Mouse (Mus musculus) heart, embryonic 13.5 days (tissue): ENCODE measurements around the gene Cib1. TPM values are rescaled to one million over a fixed set of nuclear protein-coding genes. Genes with fewer than 3 reads are reported as not detected.

Experiments
- ATAC-seq: fragments of 200-750 bp; cut with Nextera tagmentation; 2 replicates; pipeline ENCODE4 v1.8.0; 2017; ENCODE audit warnings: moderate TSS enrichment; ENCODE audit not compliant: insufficient number of reproducible peaks, low FRiP score, low TSS enrichment; ENCODE audit errors: extremely low read depth
- H3K27ac ChIP-seq: fragments of 300-500 bp; sonication (generic); replicated peaks from 2 replicates; pipeline ENCODE4 v1.5.1; 2015; ENCODE audit warnings: moderate library complexity, mild to moderate bottlenecking, inconsistent platforms
- H3K27me3 ChIP-seq: fragments of 300-500 bp; sonication (generic); replicated peaks from 2 replicates; pipeline ENCODE4 v1.6.1; 2015; ENCODE audit warnings: mild to moderate bottlenecking, inconsistent platforms
- H3K36me3 ChIP-seq: fragments of 300-500 bp; sonication (generic); 2 replicates; pipeline ENCODE4 v1.6.1; 2015; ENCODE audit warnings: mild to moderate bottlenecking, inconsistent platforms
- H3K4me1 ChIP-seq: fragments of 300-500 bp; sonication (generic); 2 replicates; pipeline ENCODE4 v1.6.1; 2015; ENCODE audit warnings: inconsistent platforms
- H3K4me2 ChIP-seq: fragments of 300-500 bp; sonication (generic); 2 replicates; pipeline ENCODE4 v1.6.1; 2015; ENCODE audit warnings: inconsistent platforms, mild to moderate bottlenecking, moderate library complexity
- H3K4me3 ChIP-seq: fragments of 300-500 bp; sonication (generic); 2 replicates; pipeline ENCODE4 v1.5.1; 2015; ENCODE audit warnings: moderate library complexity, mild to moderate bottlenecking, inconsistent platforms
- H3K9ac ChIP-seq: fragments of 300-500 bp; sonication (generic); 2 replicates; pipeline ENCODE4 v1.6.1; 2015; ENCODE audit warnings: inconsistent platforms, mild to moderate bottlenecking, moderate library complexity
- H3K9me3 ChIP-seq: fragments of 300-500 bp; sonication (generic); 2 replicates; pipeline ENCODE4 v1.6.1; 2016; ENCODE audit warnings: inconsistent platforms
- WGBS: fragments of 180-500 bp; shearing (Covaris S2); methylation state at CpG from one replicate; pipeline ENCODE4 v1.1.7; 2015; ENCODE audit warnings: mixed read lengths; 5-methylcytosine and 5-hydroxymethylcytosine counted together
- polyA plus RNA-seq: library from polyadenylated mRNA; unstranded; fragments of >200 nt; fragmentation: Nextera tagmentation; extraction: Ambion mirVana; gene quantifications from 2 replicates; pipeline ENCODE4 v1.2.1, GENCODE M21; 2015

The Cib1 gene
- polyA plus RNA-seq, result 54.2 and 57.9 TPM in 2 replicates

DNA sequence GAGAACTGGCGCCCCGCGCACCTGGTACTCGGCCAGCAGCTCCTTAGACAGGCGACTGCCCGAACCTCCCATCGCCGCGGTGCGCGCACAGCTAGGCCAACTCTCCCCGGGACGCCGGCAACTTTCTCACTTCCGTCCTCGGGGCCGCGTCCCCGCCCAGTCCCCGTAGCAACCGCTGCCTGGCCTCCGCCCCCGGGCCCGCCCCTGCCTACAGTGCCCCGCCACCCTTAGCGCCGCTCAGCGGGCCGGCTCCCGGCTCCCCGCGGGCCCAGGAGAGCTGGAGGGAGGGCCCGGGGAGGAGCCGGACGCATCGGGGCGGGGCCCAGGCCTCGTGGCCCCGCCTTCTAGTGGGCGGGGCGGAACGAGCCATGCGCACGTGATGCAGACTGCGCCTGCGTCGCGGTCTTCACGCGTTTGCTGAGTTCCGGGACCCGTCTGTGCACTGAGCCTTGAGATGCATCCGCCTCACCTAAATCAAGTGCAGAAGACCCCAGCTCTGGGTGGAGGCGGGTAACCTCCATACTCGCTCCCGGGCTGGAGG is at the start of gene Cib1, which contains the start of gene Gdpgp1:
TSS of gene Cib1 (minus strand) at position 325 of the 541 bp plus-strand sequence.
TSS of gene Gdpgp1 (plus strand) at position 377 of the 541 bp plus-strand sequence.
- peaks cover 21% of the 10 kb centered on the region for H3K4me1 ChIP-seq
- ATAC-seq, result peak; percentile 99
- peak within 1 kb of the TSS; percentile 78 for H3K4me3 ChIP-seq
- H3K9ac ChIP-seq, result peak within 1 kb of the TSS; percentile 83
- no peaks in the 10 kb centered on the region for H3K27me3 ChIP-seq
- peak within 1 kb of the TSS; percentile 93 for H3K4me2 ChIP-seq
- H3K36me3 ChIP-seq, result peaks cover 12% of the 10 kb centered on the region
- under 1% methylated on average over 55 of the region's 56 CpGs for WGBS
- H3K9me3 ChIP-seq, result no peaks in the 10 kb centered on the region
- peak within 1 kb of the TSS; percentile 62 for H3K27ac ChIP-seq

DNA sequence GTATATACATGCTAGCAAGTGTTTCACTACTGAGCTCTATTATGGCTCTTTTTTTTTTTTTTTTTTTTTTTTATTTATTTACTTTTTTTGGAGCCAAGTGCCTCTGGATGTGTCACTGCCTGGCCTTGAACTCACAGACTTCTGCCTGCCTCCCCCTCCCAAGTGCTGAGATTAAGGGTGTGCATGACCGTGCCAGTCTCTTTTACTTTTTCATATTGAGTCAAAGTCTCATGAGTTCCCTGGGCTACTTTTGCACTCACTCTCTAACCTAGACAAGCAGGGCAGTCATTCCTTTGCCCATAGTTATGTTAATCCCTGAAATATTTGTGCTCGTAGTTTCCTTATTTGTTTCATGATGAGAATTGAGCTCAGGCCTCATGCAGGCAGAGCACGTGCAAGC is 49.0 kb upstream of the Cib1 start:
- Histone ChIP-seq H3K4me1 (peaks cover 3% of the 10 kb centered on the region; the same call in 1 of the 2 replicates), H3K4me3 (no peak overlapping the region), H3K9ac (no peak overlapping the region), H3K27ac (no peak overlapping the region), H3K36me3 (peaks cover 91% of the 10 kb centered on the region), H3K27me3 (no peaks in the 10 kb centered on the region), H3K9me3 (no peaks in the 10 kb centered on the region), H3K4me2 (no peak overlapping the region)
- ATAC-seq, result no peak
- WGBS, result 85% methylated on average over 3 of the region's 3 CpGs

DNA sequence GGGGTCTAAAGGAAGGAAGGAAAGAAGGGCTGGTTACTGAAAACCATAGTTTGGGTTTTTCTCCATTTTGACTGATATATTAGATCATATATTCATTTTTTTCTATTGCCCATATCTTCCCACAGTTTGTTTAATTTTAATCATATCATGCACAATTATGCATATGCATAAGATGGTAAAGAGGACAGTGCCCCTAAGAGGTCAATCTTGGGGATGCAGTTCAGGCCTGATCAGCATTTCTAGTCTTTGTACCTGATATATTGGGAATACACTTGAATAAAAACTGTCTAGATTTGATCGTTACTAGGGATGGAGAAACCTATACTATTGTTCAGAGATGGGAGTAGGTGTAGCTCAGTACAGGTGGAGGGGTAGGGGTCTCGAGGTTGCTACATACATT is 48.4 kb upstream of the Cib1 start:
- Histone ChIP-seq H3K9ac (no peak overlapping the region), H3K27me3 (no peaks in the 10 kb centered on the region), H3K4me1 (peaks cover 3% of the 10 kb centered on the region; the same call in 1 of the 2 replicates), H3K9me3 (no peaks in the 10 kb centered on the region), H3K4me2 (no peak overlapping the region), H3K27ac (no peak overlapping the region), H3K36me3 (peaks cover 91% of the 10 kb centered on the region), H3K4me3 (no peak overlapping the region)
- WGBS, result 88% methylated on average over 2 of the region's 2 CpGs
- ATAC-seq, result no peak

DNA sequence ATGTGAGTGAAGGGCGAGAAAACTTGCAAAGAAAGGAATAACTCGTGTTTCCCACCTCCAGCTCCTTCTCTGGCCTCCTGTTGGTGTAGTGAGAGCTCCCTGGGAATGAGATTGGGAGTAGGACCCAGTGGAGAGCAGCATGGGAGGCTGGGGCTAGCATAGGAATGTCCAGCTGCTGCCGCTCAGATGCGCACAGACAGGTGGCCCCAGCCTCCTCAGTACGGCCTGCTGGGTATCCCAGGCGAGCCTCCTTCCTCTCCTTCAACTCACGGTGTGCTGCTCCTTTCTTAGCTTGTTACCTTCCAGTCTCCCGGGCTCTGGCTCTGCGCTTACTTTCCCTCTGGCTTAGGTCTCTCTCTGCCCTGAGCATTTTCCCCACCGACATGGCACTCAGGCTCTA is 47.4 kb upstream of the Cib1 start:
- WGBS, result 80% methylated on average over 10 of the region's 10 CpGs
- no peak for ATAC-seq
- peaks cover 90% of the 10 kb centered on the region for H3K36me3 ChIP-seq
- no peaks in the 10 kb centered on the region for H3K27me3 ChIP-seq
- peaks cover 3% of the 10 kb centered on the region; the same call in 1 of the 2 replicates for H3K4me1 ChIP-seq
- no peak overlapping the region for H3K9ac ChIP-seq
- no peak overlapping the region for H3K4me3 ChIP-seq
- no peak overlapping the region for H3K4me2 ChIP-seq
- H3K27ac ChIP-seq, result no peak overlapping the region
- peaks cover 3% of the 10 kb centered on the region for H3K9me3 ChIP-seq

DNA sequence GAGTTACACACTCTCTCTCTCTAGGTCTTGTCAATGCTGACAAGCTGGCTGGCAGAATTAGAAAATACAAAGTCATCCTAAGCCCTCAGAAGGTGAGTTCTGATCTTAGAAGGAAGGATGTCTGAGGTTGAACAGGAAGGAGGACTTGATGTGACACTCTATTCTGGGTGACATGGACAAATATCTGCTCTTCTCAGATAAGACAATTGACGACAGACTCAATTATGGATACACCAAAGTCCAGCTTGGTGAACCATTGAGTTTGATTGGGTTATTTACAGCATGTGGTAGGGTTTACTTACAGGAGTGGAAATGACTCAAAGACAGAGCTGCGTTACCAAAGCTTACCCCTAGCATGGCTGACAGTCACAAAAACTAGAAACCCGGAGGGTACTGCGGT is 43.8 kb upstream of the Cib1 start:
- Histone ChIP-seq H3K4me3 (no peak overlapping the region), H3K9me3 (peaks cover 14% of the 10 kb centered on the region), H3K4me1 (peaks cover 4% of the 10 kb centered on the region), H3K27me3 (no peaks in the 10 kb centered on the region), H3K9ac (no peak overlapping the region), H3K4me2 (no peak overlapping the region), H3K36me3 (peaks cover 89% of the 10 kb centered on the region), H3K27ac (no peak overlapping the region)
- ATAC-seq, result no peak
- WGBS, result 86% methylated on average over 4 of the region's 4 CpGs

DNA sequence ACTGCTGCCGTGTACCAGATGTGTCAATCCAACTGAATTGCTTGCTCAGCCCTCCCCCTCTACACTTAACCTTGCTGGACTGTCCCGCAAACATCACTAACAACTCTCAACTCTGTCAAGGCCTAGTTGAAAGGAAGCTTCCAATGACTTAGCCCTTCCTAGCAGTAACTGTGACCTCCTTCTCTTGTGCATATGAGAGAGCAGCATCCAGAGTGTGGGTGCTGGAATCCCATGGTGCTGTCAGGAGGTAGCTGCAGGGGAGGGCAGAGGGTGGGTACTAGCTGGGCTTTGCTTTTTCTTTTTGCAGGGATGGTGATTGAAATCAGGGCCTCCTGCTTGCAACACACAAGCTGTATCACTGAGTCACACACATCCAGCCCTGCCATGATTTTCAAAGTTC is 40.8 kb upstream of the Cib1 start:
- no peaks in the 10 kb centered on the region for H3K27me3 ChIP-seq
- no peak for ATAC-seq
- H3K9me3 ChIP-seq, result peaks cover 14% of the 10 kb centered on the region
- H3K9ac ChIP-seq, result no peak overlapping the region
- H3K36me3 ChIP-seq, result peaks cover 66% of the 10 kb centered on the region
- peaks cover 24% of the 10 kb centered on the region for H3K4me1 ChIP-seq
- H3K4me2 ChIP-seq, result no peak overlapping the region
- 83% methylated on average over 2 of the region's 2 CpGs for WGBS
- H3K27ac ChIP-seq, result no peak overlapping the region
- no peak overlapping the region for H3K4me3 ChIP-seq

- peak overlapping the region; percentile 88 for H3K9ac ChIP-seq
- peak overlapping the region; percentile 83 for H3K4me3 ChIP-seq
- H3K4me1 ChIP-seq, result peaks cover 31% of the 10 kb centered on the region
- under 1% methylated on average over 23 of the region's 23 CpGs for WGBS
- peak overlapping the region; percentile 93 for H3K4me2 ChIP-seq
- ATAC-seq, result no peak
- H3K27me3 ChIP-seq, result no peaks in the 10 kb centered on the region
- H3K27ac ChIP-seq, result peak overlapping the region; percentile 81
- H3K36me3 ChIP-seq, result peaks cover 58% of the 10 kb centered on the region
- peaks cover 9% of the 10 kb centered on the region for H3K9me3 ChIP-seq
These were observed 37.2 kb upstream of the Cib1 start for GRCm38 (mm10) chr7:80269751-80270255.

- Histone ChIP-seq H3K9ac (peak within 1 kb of the TSS; percentile 88), H3K4me3 (peak within 1 kb of the TSS; percentile 83), H3K4me1 (peaks cover 31% of the 10 kb centered on the region), H3K36me3 (peaks cover 58% of the 10 kb centered on the region), H3K27me3 (no peaks in the 10 kb centered on the region), H3K9me3 (peaks cover 2% of the 10 kb centered on the region; the same call in 1 of the 2 replicates), H3K4me2 (peak within 1 kb of the TSS; percentile 93), H3K27ac (peak within 1 kb of the TSS; percentile 81)
- WGBS, result 4% methylated on average over 21 of the region's 21 CpGs
- peak; percentile 71 for ATAC-seq
These were observed 36.5 kb upstream of the Cib1 start, which contains the start of gene Vps33b for GRCm38 (mm10) chr7:80268897-80269750. Gene Vps33b, plus strand, starts transcription at chr7:80269649.

- Histone ChIP-seq H3K9me3 (no peaks in the 10 kb centered on the region), H3K27me3 (no peaks in the 10 kb centered on the region), H3K4me2 (no peak overlapping the region), H3K27ac (no peak overlapping the region), H3K4me3 (no peak overlapping the region), H3K9ac (no peak overlapping the region), H3K4me1 (peaks cover 34% of the 10 kb centered on the region), H3K36me3 (peaks cover 55% of the 10 kb centered on the region)
- 80% methylated on average over 1 of the region's 1 CpGs for WGBS
- ATAC-seq, result no peak
These were observed 35.2 kb upstream of the Cib1 start for GRCm38 (mm10) chr7:80267764-80268163.

DNA sequence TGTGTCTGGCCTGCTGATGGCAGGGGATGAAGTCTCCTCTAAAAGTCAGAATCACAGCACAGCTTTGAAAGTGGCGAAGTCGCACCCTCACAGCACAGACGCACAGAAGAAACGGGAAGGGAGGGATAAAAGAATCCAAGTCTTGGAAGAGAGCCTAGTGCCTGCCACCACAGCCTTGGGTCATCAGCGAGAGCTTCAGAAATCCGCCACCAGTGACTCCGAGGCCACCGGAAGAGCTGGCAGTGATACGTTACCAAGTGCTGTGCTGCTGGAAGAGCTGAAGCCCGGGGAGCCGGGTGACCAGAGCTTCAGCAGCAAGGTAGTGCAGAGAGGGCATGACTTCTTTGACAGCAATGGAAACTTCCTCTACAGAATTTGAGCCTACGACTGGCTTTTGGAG is 32.0 kb upstream of the Cib1 start:
- Histone ChIP-seq H3K4me2 (no peak overlapping the region), H3K36me3 (peaks cover 44% of the 10 kb centered on the region), H3K27me3 (peaks cover 9% of the 10 kb centered on the region), H3K4me3 (no peak overlapping the region), H3K9ac (no peak overlapping the region), H3K27ac (no peak overlapping the region), H3K9me3 (no peaks in the 10 kb centered on the region), H3K4me1 (peaks cover 32% of the 10 kb centered on the region)
- WGBS, result 88% methylated on average over 12 of the region's 12 CpGs
- ATAC-seq, result no peak

GRCm38 (mm10) chr7:80261372-80261990 is 28.9 kb upstream of the Cib1 start:
- Histone ChIP-seq H3K9me3 (no peaks in the 10 kb centered on the region), H3K36me3 (peaks cover 34% of the 10 kb centered on the region), H3K4me1 (peaks cover 18% of the 10 kb centered on the region), H3K4me3 (peak overlapping the region; percentile 94), H3K27ac (peak overlapping the region; percentile 81), H3K27me3 (peaks cover 38% of the 10 kb centered on the region), H3K9ac (peak overlapping the region; percentile 92), H3K4me2 (peak overlapping the region; percentile 94)
- 0 out of 2 replicates have a peak, but pooled peaks have one; percentile 37 for ATAC-seq
- under 1% methylated on average over 32 of the region's 32 CpGs for WGBS
